Mouse (Mus musculus): ENCODE results near the gene Cnnm1. TPM values are rescaled to one million over a fixed set of nuclear protein-coding genes. Genes with fewer than 3 reads are reported as not detected.

Gene Cnnm1
- 14.5 and 19.0 TPM in 2 replicates for total RNA-seq (2014; fragmentation: Nextera tagmentation)
- total RNA-seq (2017): 2.8 and 3.1 TPM in 2 replicates
- 2.7 and 2.8 TPM in 2 replicates for polyA plus RNA-seq (2012)

DNA sequence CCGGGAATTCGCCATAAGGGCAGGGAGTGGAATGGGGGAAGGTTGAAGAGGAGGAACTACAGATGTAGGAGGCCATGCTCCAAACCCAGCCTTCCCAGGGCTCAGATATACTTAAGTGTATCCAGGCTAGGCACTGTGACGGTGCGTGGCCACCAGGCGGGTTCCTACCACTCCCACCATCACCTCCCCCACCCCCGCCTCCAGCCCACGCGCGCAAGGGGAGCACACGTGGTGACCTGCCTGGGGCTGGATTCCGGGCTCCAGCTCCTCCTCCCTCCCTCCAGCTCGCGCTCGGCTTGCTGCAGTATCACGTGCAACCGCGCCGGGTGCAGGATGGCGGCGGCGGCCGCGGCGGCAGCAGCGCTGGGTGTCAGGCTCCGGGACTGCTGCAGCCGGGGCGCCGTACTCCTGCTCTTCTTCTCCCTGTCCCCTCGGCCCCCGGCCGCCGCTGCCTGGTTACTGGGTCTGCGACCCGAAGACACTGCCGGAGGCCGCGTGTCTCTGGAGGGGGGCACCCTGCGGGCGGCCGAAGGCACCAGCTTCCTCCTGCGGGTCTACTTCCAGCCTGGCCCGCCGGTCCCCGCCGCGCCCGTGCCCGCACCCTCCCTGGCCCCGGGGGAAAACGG lies at the start of gene Cnnm1:
Gene Cnnm1, plus strand, starts transcription at position 325 of the 626 bp plus-strand sequence.
- Histone ChIP-seq H3K4me1 (ENCODE audit: insufficient read depth, low read depth, low read length) (peaks cover 56% of the 10 kb centered on the region), H3K27me3 (ENCODE audit: insufficient read depth, low read length) (peaks cover 5% of the 10 kb centered on the region; the same call in 1 of the 2 replicates), H3K36me3 (replicated peaks) (peaks cover 29% of the 10 kb centered on the region), H3K4me3 (ENCODE audit: low read depth, low read length) (peak within 1 kb of the TSS; percentile 90), H3K9me3 (replicated peaks) (peaks cover 3% of the 10 kb centered on the region)
- DNase-seq (ENCODE audit: low spot score): peak; percentile 84
- peak; percentile 47; the same call in 1 of the 2 replicates for ATAC-seq (ENCODE audit: extremely low read depth, insufficient number of reproducible peaks, low FRiP score, poor library complexity, severe bottlenecking)
- TF ChIP-seq GATA1 (IDR thresholded peaks at IDR 0.05; ENCODE audit: borderline replicate concordance, low read length) (no peak), TAL1 (conservative IDR thresholded peaks at IDR 0.05; ENCODE audit: low read depth, low read length) (no peak), CTCF (IDR thresholded peaks at IDR 0.05; ENCODE audit: low read depth, low read length) (no peak), POLR2AphosphoS5 (IDR thresholded peaks at IDR 0.05; ENCODE audit: insufficient replicate concordance, low read depth, low read length) (no peak), GATA2 (IDR thresholded peaks at IDR 0.05; ENCODE audit: borderline replicate concordance, low read depth, low read length) (no peak)

- DNase-seq (ENCODE audit: low spot score) (peak; percentile 6), ATAC-seq (ENCODE audit: extremely low read depth, insufficient number of reproducible peaks, low FRiP score, poor library complexity, severe bottlenecking) (no peak)
- TF ChIP-seq CTCF (IDR thresholded peaks at IDR 0.05; ENCODE audit: low read depth, low read length) (peak; percentile 16; the same call in 1 of the 2 replicates), POLR2AphosphoS5 (IDR thresholded peaks at IDR 0.05; ENCODE audit: insufficient replicate concordance, low read depth, low read length) (no peak), GATA2 (IDR thresholded peaks at IDR 0.05; ENCODE audit: borderline replicate concordance, low read depth, low read length) (no peak)
- H3K4me3 ChIP-seq (ENCODE audit: low read depth, low read length): no peak overlapping the region
- H3K27me3 ChIP-seq (ENCODE audit: insufficient read depth, low read length): peaks cover 4% of the 10 kb centered on the region; the same call in 1 of the 2 replicates
- H3K4me1 ChIP-seq (ENCODE audit: insufficient read depth, low read depth, low read length): no peaks in the 10 kb centered on the region
- H3K36me3 ChIP-seq (replicated peaks): no peaks in the 10 kb centered on the region
- H3K9me3 ChIP-seq (replicated peaks): no peaks in the 10 kb centered on the region
Observed at GRCm38 (mm10) chr19:43396327-43396726, 43.9 kb upstream of the Cnnm1 start.

GRCm38 (mm10) chr19:43407181-43407580 lies 33.1 kb upstream of the Cnnm1 start:
- Histone ChIP-seq H3K27me3 (ENCODE audit: insufficient read depth, low read length) (peaks cover 2% of the 10 kb centered on the region; the same call in 1 of the 2 replicates), H3K36me3 (replicated peaks) (no peaks in the 10 kb centered on the region), H3K9me3 (replicated peaks) (no peaks in the 10 kb centered on the region), H3K4me1 (ENCODE audit: insufficient read depth, low read depth, low read length) (no peaks in the 10 kb centered on the region), H3K4me3 (ENCODE audit: low read depth, low read length) (no peak overlapping the region)
- TF ChIP-seq CTCF (IDR thresholded peaks at IDR 0.05; ENCODE audit: low read depth, low read length) (no peak), GATA2 (IDR thresholded peaks at IDR 0.05; ENCODE audit: borderline replicate concordance, low read depth, low read length) (no peak), POLR2AphosphoS5 (IDR thresholded peaks at IDR 0.05; ENCODE audit: insufficient replicate concordance, low read depth, low read length) (no peak), TAL1 (conservative IDR thresholded peaks at IDR 0.05; ENCODE audit: low read depth, low read length) (no peak), GATA1 (IDR thresholded peaks at IDR 0.05; ENCODE audit: borderline replicate concordance, low read length) (no peak)
- ATAC-seq (ENCODE audit: extremely low read depth, insufficient number of reproducible peaks, low FRiP score, poor library complexity, severe bottlenecking): no peak
- no peak for DNase-seq (ENCODE audit: low spot score)

- DNase-seq (ENCODE audit: low spot score) (no peak), ATAC-seq (ENCODE audit: extremely low read depth, insufficient number of reproducible peaks, low FRiP score, poor library complexity, severe bottlenecking) (no peak)
- no peaks in the 10 kb centered on the region for H3K36me3 ChIP-seq (replicated peaks)
- no peak for TF ChIP-seq TAL1 (conservative IDR thresholded peaks at IDR 0.05; ENCODE audit: low read depth, low read length)
- no peak for TF ChIP-seq GATA2 (IDR thresholded peaks at IDR 0.05; ENCODE audit: borderline replicate concordance, low read depth, low read length)
- no peak overlapping the region for H3K4me3 ChIP-seq (ENCODE audit: low read depth, low read length)
- H3K27me3 ChIP-seq (ENCODE audit: insufficient read depth, low read length): peaks cover 2% of the 10 kb centered on the region; the same call in 1 of the 2 replicates
- no peaks in the 10 kb centered on the region for H3K4me1 ChIP-seq (ENCODE audit: insufficient read depth, low read depth, low read length)
- H3K9me3 ChIP-seq (replicated peaks): no peaks in the 10 kb centered on the region
Observed at GRCm38 (mm10) chr19:43415565-43415964, 24.7 kb upstream of the Cnnm1 start.

GRCm38 (mm10) chr19:43420506-43420905 lies 19.7 kb upstream of the Cnnm1 start:
- no peaks in the 10 kb centered on the region for H3K9me3 ChIP-seq (replicated peaks)
- ATAC-seq (ENCODE audit: extremely low read depth, insufficient number of reproducible peaks, low FRiP score, poor library complexity, severe bottlenecking) (no peak), DNase-seq (ENCODE audit: low spot score) (no peak)
- TF ChIP-seq GATA2 (IDR thresholded peaks at IDR 0.05; ENCODE audit: borderline replicate concordance, low read depth, low read length): no peak
- TF ChIP-seq GATA1 (IDR thresholded peaks at IDR 0.05; ENCODE audit: borderline replicate concordance, low read length): no peak
- no peak for TF ChIP-seq POLR2AphosphoS5 (IDR thresholded peaks at IDR 0.05; ENCODE audit: insufficient replicate concordance, low read depth, low read length)
- TF ChIP-seq CTCF (IDR thresholded peaks at IDR 0.05; ENCODE audit: low read depth, low read length): no peak
- no peak for TF ChIP-seq TAL1 (conservative IDR thresholded peaks at IDR 0.05; ENCODE audit: low read depth, low read length)
- H3K4me3 ChIP-seq (ENCODE audit: low read depth, low read length): no peak overlapping the region
- no peaks in the 10 kb centered on the region for H3K36me3 ChIP-seq (replicated peaks)
- H3K4me1 ChIP-seq (ENCODE audit: insufficient read depth, low read depth, low read length): no peaks in the 10 kb centered on the region
- peaks cover 2% of the 10 kb centered on the region; the same call in 1 of the 2 replicates for H3K27me3 ChIP-seq (ENCODE audit: insufficient read depth, low read length)

DNA sequence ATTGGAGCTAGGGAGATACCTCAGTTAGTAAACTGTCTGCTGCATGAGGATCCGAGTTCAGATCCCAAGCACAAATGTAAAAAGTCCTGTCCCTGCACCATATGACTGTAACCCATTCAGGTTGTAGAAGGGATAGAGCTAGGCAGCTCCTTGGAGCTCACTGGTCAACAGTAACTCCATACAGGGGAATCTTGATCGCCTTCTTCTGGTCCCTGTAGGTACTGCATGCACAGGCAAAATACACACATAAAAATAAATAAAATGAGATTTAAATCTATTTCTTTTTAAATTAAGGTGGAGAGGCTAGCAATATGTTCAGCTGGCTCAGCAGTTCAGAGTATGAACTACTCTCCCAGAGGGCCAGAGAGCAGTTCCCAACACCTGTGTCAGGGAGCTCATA lies 16.2 kb upstream of the Cnnm1 start:
- DNase-seq (ENCODE audit: low spot score): no peak
- Histone ChIP-seq H3K36me3 (replicated peaks) (no peaks in the 10 kb centered on the region), H3K4me1 (ENCODE audit: insufficient read depth, low read depth, low read length) (no peaks in the 10 kb centered on the region), H3K9me3 (replicated peaks) (no peaks in the 10 kb centered on the region), H3K27me3 (ENCODE audit: insufficient read depth, low read length) (peaks cover 19% of the 10 kb centered on the region), H3K4me3 (ENCODE audit: low read depth, low read length) (no peak overlapping the region)
- no peak for ATAC-seq (ENCODE audit: extremely low read depth, insufficient number of reproducible peaks, low FRiP score, poor library complexity, severe bottlenecking)
- TF ChIP-seq CTCF (IDR thresholded peaks at IDR 0.05; ENCODE audit: low read depth, low read length): no peak

All from G1E (cell line).